Mouse (Mus musculus): ENCODE data around the gene Abca12.

DNA sequence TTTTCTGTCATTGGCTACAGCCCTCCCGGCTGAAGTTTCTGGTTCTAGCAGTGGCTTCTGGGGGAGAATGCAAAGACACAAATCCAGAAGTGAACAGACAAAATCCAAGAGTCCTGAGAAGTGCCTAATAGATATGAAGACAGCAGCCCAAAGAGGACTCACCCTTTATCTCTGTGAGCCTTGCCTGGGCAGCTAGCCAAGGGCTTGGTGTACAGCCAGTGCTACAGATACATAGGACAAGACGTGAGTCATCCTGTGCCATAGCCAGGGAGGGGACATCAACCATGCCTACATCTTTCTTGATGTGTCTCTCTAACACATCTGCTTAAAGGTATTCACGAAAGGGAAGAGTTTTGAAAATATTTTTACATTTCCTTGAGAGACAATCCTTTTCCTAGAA, 43.3 kb upstream of the Abca12 start:
- TF ChIP-seq CTCF (IDR thresholded peaks at IDR 0.05; ENCODE audit: low read depth, low read length): no peak
- TF ChIP-seq TAL1 (conservative IDR thresholded peaks at IDR 0.05; ENCODE audit: low read depth, low read length): no peak
- no peak for TF ChIP-seq GATA1 (IDR thresholded peaks at IDR 0.05; ENCODE audit: borderline replicate concordance, low read length)
